Mouse (Mus musculus) Patski (cell line): ENCODE results near the gene Krtap15. TPM values are rescaled to one million over a fixed set of nuclear protein-coding genes. Genes with fewer than 3 reads are reported as not detected.

ENCODE experiments used
- ATAC-seq: fragments of 100-300 bp; one replicate; pipeline ENCODE4 v1.8.0; 2021
- CTCF ChIA-PET: fragments of 350-600 bp; sonication (Branson Sonifier 250); formaldehyde crosslinking; loops from one replicate; lab custom pipeline; 2022; ENCODE audit warnings: inconsistent platforms; lab: Charles Lee
- POLR2A ChIA-PET: fragments of 350-600 bp; sonication (Branson Sonifier 250); formaldehyde crosslinking; loops from one replicate; lab custom pipeline; 2022; ENCODE audit warnings: antibody characterized with exemption, inconsistent platforms; lab: Charles Lee
- DNase-seq: peaks from one replicate; pipeline ENCODE4 v3.0.0-alpha.2; 2011; ENCODE audit warnings: low read depth, low spot score
- H3K27me3 ChIP-seq: fragments of 371-371 bp; one replicate; pipeline ENCODE4 v1.5.1; 2021
- CTCF ChIP-seq: fragments of 100-300 bp; IDR thresholded peaks from one replicate; pipeline ENCODE4 v1.5.1; 2021
- in situ Hi-C: fragments of 300-500 bp; cut with MboI; formaldehyde crosslinking; loops from 3 replicates; pipeline ENCODE4 v1.11.1; 2018; ENCODE audit warnings: low pct_unique_long_range_greater_than_20kb, mixed read lengths
- polyA plus RNA-seq: library from polyadenylated mRNA; unstranded; gene quantifications from one replicate; pipeline ENCODE4 v1.2.3, GENCODE M21; 2021

The Krtap15 gene
- polyA plus RNA-seq, 1 experiment from 2014 or later = not detected

GRCm38 (mm10) chr16:88864887-88865407 is 44.9 kb downstream of the Krtap15 start:
- in situ Hi-C loops = no loop called here

DNA sequence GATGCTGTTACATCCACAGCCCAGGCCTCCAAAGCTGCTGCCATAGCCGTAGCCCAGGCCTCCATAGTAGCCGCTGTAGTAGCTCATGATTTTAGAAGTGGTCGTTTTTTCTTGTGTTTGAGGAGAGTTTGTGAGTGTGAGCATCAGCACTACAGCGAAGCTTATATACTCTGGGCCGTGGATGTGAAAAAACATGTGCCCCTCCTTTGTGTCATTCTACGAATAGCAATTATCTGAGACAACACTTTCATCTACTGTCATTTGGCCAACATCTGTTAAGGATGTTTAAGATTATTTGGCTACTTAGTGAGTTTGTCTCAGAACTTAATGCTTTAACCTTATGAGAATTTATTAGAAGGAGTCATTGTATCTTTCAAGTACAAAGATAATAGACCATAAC is 49.3 kb downstream of the Krtap15 start, which contains the start of gene Krtap19-1:
Krtap19-1 (minus strand) TSS at position 101 of the 400 bp plus-strand sequence.
- POLR2A ChIA-PET = no interaction called here
- no peak for TF ChIP-seq CTCF
- CTCF ChIA-PET = no interaction called here

More at GRCm38 (mm10) chr16:88864887-88865407, 44.9 kb downstream of the Krtap15 start:
- ATAC-seq = no peak
- POLR2A ChIA-PET = no interaction called here
- H3K27me3 ChIP-seq = no peaks in the 10 kb centered on the region
- TF ChIP-seq CTCF = no peak
- CTCF ChIA-PET = no interaction called here
- no peak for DNase-seq

DNA sequence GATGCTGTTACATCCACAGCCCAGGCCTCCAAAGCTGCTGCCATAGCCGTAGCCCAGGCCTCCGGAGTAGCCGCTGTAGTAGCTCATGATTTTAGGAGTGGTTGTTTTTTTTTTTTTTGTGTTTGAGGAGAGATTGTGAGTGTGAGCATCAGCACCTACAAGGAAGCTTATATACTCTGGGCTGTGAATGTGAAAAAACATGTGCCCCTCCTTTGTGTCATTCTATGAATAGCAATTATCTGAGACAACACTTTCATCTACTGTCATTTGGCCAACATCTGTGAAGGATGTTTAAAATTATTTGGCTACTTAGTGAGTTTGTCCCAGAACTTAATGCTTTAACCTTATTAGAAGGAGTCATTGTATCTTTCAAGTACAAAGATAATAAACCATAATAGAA is 54.2 kb downstream of the Krtap15 start, which contains the start of gene Krtap19-2:
Krtap19-2 (minus strand) TSS at position 101 of the 400 bp plus-strand sequence.
- POLR2A ChIA-PET = no interaction called here
- DNase-seq (no peak), ATAC-seq (no peak)
- CTCF ChIA-PET = no interaction called here
- no peaks in the 10 kb centered on the region for H3K27me3 ChIP-seq
- TF ChIP-seq CTCF = no peak
- in situ Hi-C loops = no loop called here

More for the DNA sequence above, 49.3 kb downstream of the Krtap15 start, which contains the start of gene Krtap19-1:
- no peaks in the 10 kb centered on the region for H3K27me3 ChIP-seq
- in situ Hi-C loops = no loop called here
- ATAC-seq (no peak), DNase-seq (no peak)

- no peak for TF ChIP-seq CTCF
- DNase-seq (no peak), ATAC-seq (no peak)
- in situ Hi-C loops = no loop called here
- POLR2A ChIA-PET = no interaction called here
- CTCF ChIA-PET = no interaction called here
- no peaks in the 10 kb centered on the region for H3K27me3 ChIP-seq
These were observed 57.9 kb downstream of the Krtap15 start, which contains the start of gene Krtap19-3 for GRCm38 (mm10) chr16:88877938-88878337. Krtap19-3 (minus strand) TSS chr16:88878038.

Other genes with a start within 250 kb of the Krtap15 start
- not detected for gene Krtap24-1, start 207.9 kb upstream of the Krtap15 start, polyA plus RNA-seq
- not detected for gene 2310079G19Rik, start 192.5 kb upstream of the Krtap15 start, polyA plus RNA-seq
- gene Krtap26-1, start 172.4 kb upstream of the Krtap15 start, polyA plus RNA-seq = not detected
- gene Krtap27-1, start 148.5 kb upstream of the Krtap15 start, polyA plus RNA-seq = not detected
- not detected for gene 2310061N02Rik, start 112.3 kb upstream of the Krtap15 start, polyA plus RNA-seq
- gene Krtap13-1, start 91.4 kb upstream of the Krtap15 start, polyA plus RNA-seq = not detected
- gene Krtap13, start 68.6 kb upstream of the Krtap15 start, polyA plus RNA-seq = not detected
- gene 2310034C09Rik, start 61.4 kb upstream of the Krtap15 start, polyA plus RNA-seq = not detected
- gene 2310057N15Rik, start 46.0 kb upstream of the Krtap15 start, polyA plus RNA-seq = not detected
- gene Gm5965, start 42.3 kb upstream of the Krtap15 start, polyA plus RNA-seq = not detected
- not detected for gene Gm20741, start 8.0 kb upstream of the Krtap15 start, polyA plus RNA-seq
- not detected for gene Krtap14, start 5.9 kb downstream of the Krtap15 start, polyA plus RNA-seq
- gene Krtap19-1, start 49.2 kb downstream of the Krtap15 start, polyA plus RNA-seq = not detected
- not detected for gene Krtap19-2, start 54.1 kb downstream of the Krtap15 start, polyA plus RNA-seq
- not detected for gene Krtap19-3, start 57.8 kb downstream of the Krtap15 start, polyA plus RNA-seq
- not detected for gene Krtap19-4, start 64.9 kb downstream of the Krtap15 start, polyA plus RNA-seq
- gene Krtap19-5, start 76.2 kb downstream of the Krtap15 start, polyA plus RNA-seq = not detected
- gene Krtap19-9b, start 112.0 kb downstream of the Krtap15 start, polyA plus RNA-seq = not detected
- gene Krtap16-3, start 142.7 kb downstream of the Krtap15 start, polyA plus RNA-seq = not detected
- not detected for gene Krtap22-2, start 190.5 kb downstream of the Krtap15 start, polyA plus RNA-seq
- not detected for gene Gm10229, start 195.1 kb downstream of the Krtap15 start, polyA plus RNA-seq
- gene Krtap6-1, start 211.5 kb downstream of the Krtap15 start, polyA plus RNA-seq = not detected
- not detected for gene Gm10228, start 221.3 kb downstream of the Krtap15 start, polyA plus RNA-seq
- not detected for gene Krtap6-5, start 227.7 kb downstream of the Krtap15 start, polyA plus RNA-seq
- gene 1110025L11Rik, start 243.8 kb downstream of the Krtap15 start, polyA plus RNA-seq = not detected